Mouse (Mus musculus) brown adipose tissue, adult 24 weeks (tissue): Measurements from ENCODE around the gene Rgs2. TPM values are rescaled to one million over a fixed set of nuclear protein-coding genes. Genes with fewer than 3 reads are reported as not detected.
A peak's percentile ranks its signal among the peaks of the same experiment; 100 is the strongest.

Source experiments
- H3K27ac ChIP-seq: fragments of 200-500 bp; replicated peaks from 2 replicates; pipeline ENCODE4 v1.5.1; 2012; ENCODE audit warnings: low read depth, mild to moderate bottlenecking, low read length
- H3K4me1 ChIP-seq: fragments of 200-500 bp; 2 replicates; pipeline ENCODE4 v1.6.1; 2012; ENCODE audit warnings: low read length, mixed read lengths; ENCODE audit not compliant: control insufficient read depth, insufficient read depth, insufficient read length
- H3K4me3 ChIP-seq: fragments of 200-500 bp; 2 replicates; pipeline ENCODE4 v1.5.1; 2012; ENCODE audit warnings: low read depth, mild to moderate bottlenecking, low read length, moderate library complexity; ENCODE audit not compliant: insufficient read depth
- polyA plus RNA-seq: library from polyadenylated mRNA; stranded (reverse); fragments of >200 nt; gene quantifications from 2 replicates; pipeline ENCODE4 v1.2.4, GENCODE M21; 2012; ENCODE audit not compliant: missing spikeins, insufficient read depth, insufficient read length

Gene Rgs2
- polyA plus RNA-seq, result 212 and 297 TPM in 2 replicates

DNA sequence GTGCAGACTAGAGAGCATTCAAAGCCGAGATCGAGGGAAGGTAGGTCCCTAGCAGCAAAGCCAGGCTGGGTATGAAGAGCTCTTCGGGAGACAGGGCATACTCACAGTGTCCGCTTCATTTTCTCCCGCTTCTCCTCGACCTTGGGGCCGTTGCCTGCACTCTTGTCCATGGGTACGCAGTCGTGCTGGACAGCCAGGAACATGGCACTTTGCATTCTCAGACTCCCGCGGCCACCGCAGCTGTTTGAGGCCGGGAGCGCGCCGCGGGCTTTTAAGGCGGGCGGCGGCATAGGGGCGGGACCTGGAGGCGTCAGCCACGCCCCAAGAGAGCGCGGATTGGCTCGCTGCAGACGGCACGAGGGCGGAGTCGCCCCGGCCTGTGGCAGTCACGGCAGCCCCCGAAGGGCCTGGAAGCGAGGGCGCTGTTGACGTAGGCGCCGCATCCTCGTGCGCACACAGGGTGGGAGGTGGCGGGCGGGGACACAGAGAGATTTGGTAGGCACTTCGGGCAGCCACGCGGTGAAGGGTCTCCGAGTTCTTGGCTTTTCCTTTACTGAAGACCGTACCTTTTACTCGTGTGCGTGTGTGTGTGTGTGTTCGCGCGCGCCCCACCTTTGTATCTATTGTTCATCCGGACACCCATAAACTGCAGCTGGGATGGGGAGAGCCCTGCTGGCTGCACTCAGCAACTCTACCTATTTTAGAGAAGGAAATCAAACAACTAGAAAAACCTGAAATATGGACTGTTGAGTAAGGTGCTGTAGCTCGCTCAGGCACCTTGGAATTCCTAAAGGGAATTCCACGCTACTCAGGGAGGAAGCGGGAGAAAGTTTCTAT is at the start of gene Rgs2:
Rgs2 (minus strand) TSS at position 258 of the 837 bp plus-strand sequence.
- Histone ChIP-seq H3K27ac (peak within 1 kb of the TSS; percentile 80), H3K4me1 (0 out of 2 replicates have a peak, but pooled peaks cover 2% of the 10 kb centered on the region), H3K4me3 (peak within 1 kb of the TSS; percentile 96)

DNA sequence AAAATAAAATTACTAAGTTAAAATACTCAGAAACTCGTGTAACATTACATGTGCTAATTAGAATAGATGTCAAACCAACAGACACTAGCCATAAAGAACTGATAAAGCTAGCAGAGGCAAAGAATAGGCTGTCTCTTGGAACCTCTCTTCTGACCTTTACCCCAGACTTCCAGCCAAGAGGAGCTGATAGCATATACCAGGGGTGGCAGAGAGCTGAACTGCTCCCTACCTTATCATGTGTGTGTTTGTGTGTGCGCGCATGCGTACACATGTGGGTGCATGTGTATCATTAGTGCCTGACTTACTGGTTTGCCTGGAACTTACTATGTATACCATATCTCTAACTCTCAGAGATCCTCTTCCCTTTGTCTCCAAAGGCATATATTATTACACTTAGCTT is 49.4 kb upstream of the Rgs2 start:
- Histone ChIP-seq H3K27ac (no peak overlapping the region), H3K4me3 (no peak overlapping the region), H3K4me1 (no peaks in the 10 kb centered on the region)

DNA sequence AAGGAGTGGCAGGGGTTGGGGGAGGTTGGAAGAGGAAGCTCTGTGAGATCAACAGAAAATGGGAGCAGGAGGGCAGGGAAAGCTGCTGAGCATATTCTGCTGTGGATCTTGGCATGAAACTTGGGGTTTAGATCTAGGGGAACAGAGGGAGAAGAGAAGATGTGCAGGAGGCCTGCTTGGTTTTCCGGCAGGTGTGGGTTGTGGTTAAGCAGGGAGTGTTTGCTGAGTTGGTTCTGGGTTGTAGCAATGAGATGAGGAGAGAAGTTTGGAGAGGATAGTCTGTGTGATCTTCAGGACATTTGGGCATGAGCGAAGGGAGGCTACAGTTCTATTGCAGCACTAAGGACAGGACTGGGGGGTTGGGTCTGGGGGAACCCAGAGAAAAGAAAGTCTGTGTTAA is 37.9 kb upstream of the Rgs2 start:
- no peak overlapping the region for H3K27ac ChIP-seq
- no peak overlapping the region for H3K4me3 ChIP-seq
- no peaks in the 10 kb centered on the region for H3K4me1 ChIP-seq

DNA sequence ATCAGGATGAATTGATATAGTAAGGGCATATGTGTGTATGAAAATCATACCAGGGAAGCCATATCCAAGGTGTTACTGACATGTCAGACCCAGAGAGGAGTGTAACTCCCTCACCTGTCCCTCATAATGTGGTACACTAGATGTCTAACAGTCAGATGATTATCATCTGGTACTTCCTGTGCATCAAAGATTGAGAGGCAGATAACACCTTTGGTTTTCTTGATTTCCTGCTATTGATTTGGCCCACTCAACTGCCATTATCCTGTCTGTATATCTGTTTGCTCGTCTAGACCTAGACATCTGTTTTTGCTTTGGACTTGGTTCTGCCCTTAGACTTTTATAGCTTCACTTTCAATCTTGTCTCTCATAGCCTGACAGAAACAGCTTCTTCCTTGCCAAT is 29.5 kb upstream of the Rgs2 start:
- H3K27ac ChIP-seq, result no peak overlapping the region
- H3K4me3 ChIP-seq, result no peak overlapping the region
- no peaks in the 10 kb centered on the region for H3K4me1 ChIP-seq

DNA sequence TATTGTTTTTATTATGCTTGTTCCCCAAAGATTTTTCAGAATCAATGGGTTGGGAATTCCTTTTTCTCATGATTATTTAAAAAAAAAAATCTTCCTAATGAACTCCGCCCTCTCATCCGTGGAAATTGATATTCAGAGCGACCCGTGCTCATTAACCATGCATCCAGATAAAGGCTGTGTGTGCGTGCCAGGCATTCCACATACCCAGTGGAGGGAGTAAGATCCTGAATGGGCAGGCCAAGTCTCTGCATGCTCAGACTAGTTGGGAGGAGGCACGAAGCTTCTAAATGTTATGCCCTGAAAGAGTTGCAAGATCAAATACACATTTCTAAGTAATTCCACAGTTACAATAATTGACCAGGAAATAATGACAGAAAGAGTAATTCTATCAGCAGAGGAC is 26.5 kb upstream of the Rgs2 start:
- H3K4me1 ChIP-seq, result no peaks in the 10 kb centered on the region
- H3K4me3 ChIP-seq, result no peak overlapping the region
- H3K27ac ChIP-seq, result no peak overlapping the region

DNA sequence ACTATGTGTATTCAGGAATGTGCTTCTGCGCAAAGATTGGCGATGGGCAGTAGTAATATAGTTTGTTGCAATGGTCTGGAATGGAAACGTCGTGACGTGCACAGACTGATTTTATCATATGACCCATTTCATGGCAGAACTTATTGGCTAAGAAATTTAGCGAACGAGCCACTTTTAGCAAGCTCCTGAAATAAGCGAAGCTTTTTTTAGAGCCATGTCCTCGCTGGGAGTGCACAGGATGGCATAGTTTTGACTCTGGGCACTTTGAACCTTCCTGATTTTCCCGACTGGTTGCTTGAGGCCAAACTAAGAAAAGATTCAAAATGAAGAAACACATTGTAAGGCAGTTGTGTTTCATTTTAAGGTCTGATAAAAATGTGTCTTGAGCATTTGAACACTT is 25.7 kb upstream of the Rgs2 start:
- Histone ChIP-seq H3K4me1 (no peaks in the 10 kb centered on the region), H3K4me3 (no peak overlapping the region), H3K27ac (no peak overlapping the region)

DNA sequence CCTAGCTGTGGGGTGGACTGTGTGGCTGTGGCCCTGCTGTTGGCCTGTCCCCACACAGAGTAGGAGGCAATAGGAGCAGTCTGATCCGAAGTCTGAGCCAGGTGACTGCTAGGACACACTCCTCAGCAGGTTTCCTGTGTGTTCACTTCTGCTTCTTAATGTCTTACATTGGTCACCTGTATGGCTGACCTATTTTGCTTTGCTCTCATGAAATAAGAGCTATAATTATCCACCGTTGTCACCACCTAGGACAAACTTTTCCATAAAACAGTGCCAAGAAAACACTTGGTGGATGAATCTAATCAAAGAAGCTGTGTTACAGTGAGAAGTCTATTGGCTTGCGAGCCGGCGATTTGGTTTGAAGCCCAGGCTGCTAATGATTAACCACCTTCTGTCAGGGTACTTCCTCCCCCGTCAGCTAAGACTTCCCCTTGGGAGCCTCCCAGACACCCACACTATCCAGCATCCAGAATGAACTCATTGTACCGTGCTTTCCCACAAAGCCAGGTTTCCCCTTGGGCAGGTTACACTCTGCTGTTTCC is 14.5 kb upstream of the Rgs2 start:
- Histone ChIP-seq H3K27ac (no peak overlapping the region), H3K4me1 (no peaks in the 10 kb centered on the region), H3K4me3 (no peak overlapping the region)

DNA sequence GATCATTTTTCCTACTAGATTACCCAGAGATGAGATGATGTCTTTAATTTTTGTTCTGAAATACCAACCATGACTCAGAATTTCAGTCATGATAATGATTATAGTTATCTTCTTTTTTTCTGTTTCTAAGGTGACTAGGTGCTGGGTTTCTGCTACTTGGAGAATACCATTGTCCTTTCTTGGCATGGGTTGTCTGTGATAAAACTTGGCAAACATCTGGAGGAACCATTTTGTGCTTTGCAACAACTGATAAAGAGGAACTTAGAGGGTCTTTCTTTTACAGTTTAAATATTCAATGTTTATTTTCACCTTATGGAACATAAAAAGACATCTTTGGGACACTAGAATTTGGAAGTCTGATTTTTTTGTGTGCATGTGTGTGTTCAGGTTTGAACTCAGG is 10.0 kb upstream of the Rgs2 start:
- no peak overlapping the region for H3K27ac ChIP-seq
- no peak overlapping the region for H3K4me3 ChIP-seq
- H3K4me1 ChIP-seq, result no peaks in the 10 kb centered on the region

DNA sequence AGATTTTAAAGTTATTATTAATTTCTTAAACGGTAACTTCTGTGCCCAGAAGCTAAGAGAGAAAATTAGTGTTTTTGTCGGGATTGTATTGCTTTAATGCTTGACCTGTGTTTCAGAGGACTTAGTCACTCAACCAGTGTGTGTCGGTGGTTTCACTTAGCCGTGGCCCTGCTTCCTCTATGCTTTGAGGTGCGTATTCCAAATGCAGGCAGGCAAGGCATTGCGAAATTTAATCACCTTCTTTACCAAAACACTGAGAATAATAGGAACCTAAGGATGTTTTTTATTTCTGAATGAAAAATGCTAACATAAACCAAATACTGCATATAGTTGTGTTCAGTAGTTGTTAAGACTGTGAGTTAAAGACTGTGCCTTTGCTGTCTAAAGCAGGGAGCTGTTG is 3.4 kb upstream of the Rgs2 start:
- H3K4me3 ChIP-seq, result no peak overlapping the region
- 0 out of 2 replicates have a peak, but pooled peaks cover 2% of the 10 kb centered on the region for H3K4me1 ChIP-seq
- no peak overlapping the region for H3K27ac ChIP-seq

DNA sequence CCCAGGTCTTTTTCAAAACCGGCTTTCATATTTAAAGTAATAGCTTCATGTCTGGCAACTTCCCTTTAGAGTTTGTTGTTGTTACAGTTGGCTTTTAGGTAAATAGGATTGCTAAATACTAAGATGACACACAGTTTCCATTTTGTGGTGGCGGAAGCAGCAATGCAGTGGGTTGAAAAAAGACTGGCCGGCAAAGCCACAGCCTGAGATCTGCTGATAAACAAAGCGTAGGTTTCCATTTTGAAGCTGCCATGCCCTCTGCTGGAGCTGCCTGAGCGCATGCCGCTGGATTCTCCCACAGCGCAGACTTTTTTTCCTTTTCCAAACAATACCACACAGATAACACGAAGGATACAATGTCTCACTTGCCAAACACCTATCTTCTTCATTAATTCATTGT is 2.6 kb upstream of the Rgs2 start:
- 0 out of 2 replicates have a peak, but pooled peaks cover 2% of the 10 kb centered on the region for H3K4me1 ChIP-seq
- H3K27ac ChIP-seq, result peak overlapping the region; percentile 54
- H3K4me3 ChIP-seq, result peak overlapping the region; percentile 23; the same call in 1 of the 2 replicates

DNA sequence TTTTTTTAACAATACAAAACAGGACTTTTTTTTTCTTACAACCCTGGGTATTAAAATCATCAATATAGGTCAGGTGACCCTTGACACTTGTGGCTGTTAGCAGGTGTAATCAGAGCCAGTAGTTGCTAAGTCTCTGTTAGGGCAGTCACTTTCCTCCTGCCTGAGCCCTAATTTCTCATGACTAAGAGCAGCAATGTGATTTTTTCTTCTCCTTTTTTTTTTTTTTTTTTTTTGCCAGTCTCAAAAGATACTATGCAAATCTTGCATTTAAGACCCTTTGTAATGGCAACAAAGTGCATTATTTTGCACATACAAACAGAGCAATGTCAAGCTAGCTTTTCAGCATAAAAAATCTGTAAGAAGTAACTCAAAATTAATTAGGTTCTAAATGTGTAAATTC is 1.7 kb upstream of the Rgs2 start:
- no peak overlapping the region for H3K27ac ChIP-seq
- H3K4me1 ChIP-seq, result 0 out of 2 replicates have a peak, but pooled peaks cover 2% of the 10 kb centered on the region
- no peak overlapping the region for H3K4me3 ChIP-seq

DNA sequence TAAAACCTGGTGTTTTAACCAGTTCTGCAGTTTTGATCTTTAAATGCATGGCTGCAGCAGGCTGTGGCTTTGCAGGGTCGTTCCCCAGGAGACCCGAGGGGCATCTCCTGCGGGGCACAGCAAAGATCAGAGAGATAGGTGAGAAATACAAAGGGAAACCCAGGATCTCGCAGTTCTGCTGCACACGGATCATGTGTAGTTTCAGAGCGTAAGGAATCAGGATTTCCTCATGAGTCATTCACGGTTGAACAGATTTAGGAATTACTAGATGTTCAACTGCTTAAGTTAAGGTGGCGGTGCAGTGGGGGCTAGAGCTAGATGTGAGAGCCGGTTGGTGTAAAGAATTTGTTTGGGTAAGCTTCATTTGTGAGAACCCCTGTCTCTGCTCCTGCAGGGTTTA is 780 bp upstream of the Rgs2 start:
- Histone ChIP-seq H3K4me1 (0 out of 2 replicates have a peak, but pooled peaks cover 2% of the 10 kb centered on the region), H3K4me3 (peak overlapping the region; percentile 71), H3K27ac (peak overlapping the region; percentile 80)

DNA sequence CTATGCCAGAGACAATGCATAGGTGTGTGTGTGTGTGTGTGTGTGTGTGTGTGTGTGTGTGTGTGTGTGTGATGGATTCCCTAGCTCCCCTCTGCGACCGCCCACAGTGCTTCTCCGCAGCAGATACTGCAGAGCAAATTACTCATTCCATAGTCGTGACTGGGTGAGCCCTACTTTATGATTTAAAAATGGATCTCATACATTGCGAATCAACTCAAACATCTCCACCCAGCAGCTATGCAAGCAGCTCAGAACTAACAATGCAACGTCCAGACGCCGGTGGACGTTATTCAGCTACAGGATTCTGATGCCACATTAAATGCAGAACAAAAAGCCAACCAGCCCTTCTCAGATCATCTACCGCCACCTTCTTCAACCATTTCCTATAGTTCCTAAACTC is 545 bp downstream of the Rgs2 start:
- Histone ChIP-seq H3K27ac (peak overlapping the region; percentile 79), H3K4me1 (0 out of 2 replicates have a peak, but pooled peaks cover 2% of the 10 kb centered on the region), H3K4me3 (peak overlapping the region; percentile 96)

DNA sequence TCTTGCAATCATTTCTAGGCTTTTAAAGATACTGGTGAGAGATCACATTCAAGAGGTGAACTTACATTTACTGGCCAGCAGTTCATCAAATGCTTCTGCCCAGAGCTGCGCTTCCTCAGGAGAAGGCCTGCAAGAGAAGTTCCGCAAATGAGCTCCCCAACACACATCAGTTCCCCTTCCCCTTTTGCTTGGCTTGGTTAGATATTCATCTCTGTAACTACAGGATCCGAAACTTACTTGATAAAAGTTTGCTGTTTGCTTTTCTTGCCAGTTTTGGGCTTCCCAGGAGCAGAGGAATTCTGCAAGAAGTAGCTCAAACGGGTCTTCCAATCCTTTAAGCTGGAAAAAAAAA is 1.3 kb downstream of the Rgs2 start:
- Histone ChIP-seq H3K27ac (peak overlapping the region; percentile 61; the same call in 1 of the 2 replicates), H3K4me3 (peak overlapping the region; percentile 96), H3K4me1 (0 out of 2 replicates have a peak, but pooled peaks cover 2% of the 10 kb centered on the region)

DNA sequence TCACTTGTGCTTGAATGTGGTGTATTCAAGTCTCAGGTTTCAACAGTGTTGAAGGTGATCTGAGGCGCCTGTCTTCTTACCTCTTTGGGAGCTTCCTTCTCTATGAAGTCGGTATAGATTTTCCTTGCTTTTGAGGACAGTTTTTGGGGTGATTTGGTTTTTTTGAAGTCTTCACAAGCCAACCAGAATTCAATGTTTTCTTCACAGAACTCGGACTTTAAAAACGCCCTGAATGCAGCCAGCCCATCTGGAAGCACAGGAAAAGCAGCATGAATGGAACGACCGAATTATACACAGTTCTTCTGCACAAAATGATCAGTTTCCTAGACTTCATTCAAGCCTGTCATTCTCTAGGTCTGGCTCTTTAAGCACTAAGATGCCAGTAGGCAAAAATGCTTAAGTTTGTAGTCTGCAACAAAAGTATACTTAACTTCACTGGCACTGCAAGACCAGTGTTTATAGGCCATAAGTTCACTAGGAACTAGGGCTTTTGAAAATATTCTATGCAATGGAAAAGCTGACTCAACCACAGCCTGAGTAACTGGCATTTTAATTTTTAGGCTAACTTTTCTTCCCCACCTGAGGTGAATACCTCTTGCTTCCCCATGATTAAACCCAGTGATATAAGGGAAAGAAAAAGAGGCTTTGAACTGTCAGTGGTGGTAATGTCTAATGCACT is 1.8 kb downstream of the Rgs2 start:
- Histone ChIP-seq H3K4me3 (peak overlapping the region; percentile 96), H3K27ac (peak overlapping the region; percentile 61; the same call in 1 of the 2 replicates), H3K4me1 (0 out of 2 replicates have a peak, but pooled peaks cover 2% of the 10 kb centered on the region)
